Mouse (Mus musculus): ENCODE results near the gene Tars. TPM values are rescaled to one million over a fixed set of nuclear protein-coding genes. Genes with fewer than 3 reads are reported as not detected.

Tars gene
- total and polyA plus RNA-seq, 2 experiments from 2014 or later = 29.2 to 33.1 TPM

- DNase-seq (ENCODE audit: low spot score) (peak; percentile 82), ATAC-seq (peak; percentile 61; the same call in 1 of the 2 replicates)
- Histone ChIP-seq H3K27ac (no peak overlapping the region), H3K9ac (replicated peaks; ENCODE audit: low read length) (no peak overlapping the region), H3K4me2 (ENCODE audit: low read depth, low read length) (no peak overlapping the region), H3K9me3 (ENCODE audit: low read length) (no peaks in the 10 kb centered on the region), H3K4me3 (ENCODE audit: low read length) (no peak overlapping the region), H3K27me3 (ENCODE audit: insufficient read depth, low read length) (0 out of 2 replicates have a peak, but pooled peaks cover 3% of the 10 kb centered on the region), H3K4me1 (ENCODE audit: insufficient read depth, low read length) (no peaks in the 10 kb centered on the region), H3K36me3 (ENCODE audit: insufficient read depth, low read length) (no peaks in the 10 kb centered on the region)
- WGBS = 39% methylated on average over 7 of the region's 7 CpGs
- TF ChIP-seq CTCF (IDR thresholded peaks at IDR 0.05; ENCODE audit: low read depth) = peak; percentile 75
Measured at GRCm38 (mm10) chr15:11408155-11408826, 8.8 kb upstream of the Tars start.

GRCm38 (mm10) chr15:11407381-11407780 is 7.9 kb upstream of the Tars start:
- no peak overlapping the region for H3K4me3 ChIP-seq (ENCODE audit: low read length)
- TF ChIP-seq CTCF (IDR thresholded peaks at IDR 0.05; ENCODE audit: low read depth) = peak; percentile 87
- H3K36me3 ChIP-seq (ENCODE audit: insufficient read depth, low read length) = no peaks in the 10 kb centered on the region
- 0 out of 2 replicates have a peak, but pooled peaks cover 3% of the 10 kb centered on the region for H3K27me3 ChIP-seq (ENCODE audit: insufficient read depth, low read length)
- ATAC-seq (peak; percentile 34; the same call in 1 of the 2 replicates), DNase-seq (ENCODE audit: low spot score) (peak; percentile 85)
- no peaks in the 10 kb centered on the region for H3K9me3 ChIP-seq (ENCODE audit: low read length)
- no peak overlapping the region for H3K27ac ChIP-seq
- no peak overlapping the region for H3K4me2 ChIP-seq (ENCODE audit: low read depth, low read length)
- no peaks in the 10 kb centered on the region for H3K4me1 ChIP-seq (ENCODE audit: insufficient read depth, low read length)
- 12% methylated on average over 8 of the region's 8 CpGs for WGBS
- H3K9ac ChIP-seq (replicated peaks; ENCODE audit: low read length) = no peak overlapping the region

GRCm38 (mm10) chr15:11406769-11407168 is 7.3 kb upstream of the Tars start:
- Histone ChIP-seq H3K36me3 (ENCODE audit: insufficient read depth, low read length) (no peaks in the 10 kb centered on the region), H3K9me3 (ENCODE audit: low read length) (no peaks in the 10 kb centered on the region), H3K4me3 (ENCODE audit: low read length) (no peak overlapping the region), H3K4me1 (ENCODE audit: insufficient read depth, low read length) (no peaks in the 10 kb centered on the region), H3K4me2 (ENCODE audit: low read depth, low read length) (0 out of 2 replicates have a peak overlapping the region, but pooled peaks have one; percentile 13), H3K27me3 (ENCODE audit: insufficient read depth, low read length) (0 out of 2 replicates have a peak, but pooled peaks cover 3% of the 10 kb centered on the region), H3K27ac (no peak overlapping the region), H3K9ac (replicated peaks; ENCODE audit: low read length) (no peak overlapping the region)
- 27% methylated on average over 9 of the region's 9 CpGs for WGBS
- TF ChIP-seq CTCF (IDR thresholded peaks at IDR 0.05; ENCODE audit: low read depth) = peak; percentile 49; the same call in 1 of the 2 replicates
- ATAC-seq (no peak; the same call in 1 of the 2 replicates), DNase-seq (ENCODE audit: low spot score) (peak; percentile 60)

GRCm38 (mm10) chr15:11398676-11399350 is 652 bp downstream of the Tars start:
- Histone ChIP-seq H3K9me3 (ENCODE audit: low read length) (no peaks in the 10 kb centered on the region), H3K4me3 (ENCODE audit: low read length) (peak overlapping the region; percentile 89), H3K9ac (replicated peaks; ENCODE audit: low read length) (peak overlapping the region; percentile 79), H3K4me1 (ENCODE audit: insufficient read depth, low read length) (peaks cover 9% of the 10 kb centered on the region), H3K27me3 (ENCODE audit: insufficient read depth, low read length) (0 out of 2 replicates have a peak, but pooled peaks cover under 1% of the 10 kb centered on the region), H3K4me2 (ENCODE audit: low read depth, low read length) (peak overlapping the region; percentile 88), H3K36me3 (ENCODE audit: insufficient read depth, low read length) (no peaks in the 10 kb centered on the region; the same call in 1 of the 2 replicates), H3K27ac (peak overlapping the region; percentile 73; the same call in 1 of the 2 replicates)
- ATAC-seq (no peak), DNase-seq (ENCODE audit: low spot score) (no peak)
- WGBS = 7% methylated on average over 10 of the region's 10 CpGs
- TF ChIP-seq CTCF (IDR thresholded peaks at IDR 0.05; ENCODE audit: low read depth) = no peak

GRCm38 (mm10) chr15:11396421-11396820 is 3.0 kb downstream of the Tars start:
- Histone ChIP-seq H3K27me3 (ENCODE audit: insufficient read depth, low read length) (no peaks in the 10 kb centered on the region), H3K4me1 (ENCODE audit: insufficient read depth, low read length) (peaks cover 9% of the 10 kb centered on the region), H3K9ac (replicated peaks; ENCODE audit: low read length) (no peak overlapping the region), H3K9me3 (ENCODE audit: low read length) (no peaks in the 10 kb centered on the region), H3K36me3 (ENCODE audit: insufficient read depth, low read length) (peaks cover 19% of the 10 kb centered on the region), H3K27ac (no peak overlapping the region), H3K4me2 (ENCODE audit: low read depth, low read length) (no peak overlapping the region), H3K4me3 (ENCODE audit: low read length) (no peak overlapping the region)
- DNase-seq (ENCODE audit: low spot score) (no peak), ATAC-seq (no peak)
- no peak for TF ChIP-seq CTCF (IDR thresholded peaks at IDR 0.05; ENCODE audit: low read depth)
- 94% methylated on average over 6 of the region's 6 CpGs for WGBS

GRCm38 (mm10) chr15:11392903-11393302 is 6.6 kb downstream of the Tars start:
- Histone ChIP-seq H3K4me2 (ENCODE audit: low read depth, low read length) (no peak overlapping the region), H3K9me3 (ENCODE audit: low read length) (no peaks in the 10 kb centered on the region), H3K27me3 (ENCODE audit: insufficient read depth, low read length) (no peaks in the 10 kb centered on the region), H3K4me3 (ENCODE audit: low read length) (no peak overlapping the region), H3K9ac (replicated peaks; ENCODE audit: low read length) (no peak overlapping the region), H3K4me1 (ENCODE audit: insufficient read depth, low read length) (no peaks in the 10 kb centered on the region), H3K27ac (no peak overlapping the region), H3K36me3 (ENCODE audit: insufficient read depth, low read length) (peaks cover 53% of the 10 kb centered on the region)
- TF ChIP-seq CTCF (IDR thresholded peaks at IDR 0.05; ENCODE audit: low read depth) = no peak
- WGBS = 96% methylated on average over 16 of the region's 16 CpGs
- no peak for DNase-seq (ENCODE audit: low spot score)
- ATAC-seq = no peak

Measured in hindbrain, postnatal 0 days (tissue).